Mouse (Mus musculus) adipocyte (in vitro differentiated cells): ENCODE data around the gene Rpl29.

Experiments
- DNase-seq: peaks from one replicate; pipeline ENCODE4 v3.0.0-alpha.2; 2016; ENCODE audit warnings: low spot score

The Rpl29 gene

DNA sequence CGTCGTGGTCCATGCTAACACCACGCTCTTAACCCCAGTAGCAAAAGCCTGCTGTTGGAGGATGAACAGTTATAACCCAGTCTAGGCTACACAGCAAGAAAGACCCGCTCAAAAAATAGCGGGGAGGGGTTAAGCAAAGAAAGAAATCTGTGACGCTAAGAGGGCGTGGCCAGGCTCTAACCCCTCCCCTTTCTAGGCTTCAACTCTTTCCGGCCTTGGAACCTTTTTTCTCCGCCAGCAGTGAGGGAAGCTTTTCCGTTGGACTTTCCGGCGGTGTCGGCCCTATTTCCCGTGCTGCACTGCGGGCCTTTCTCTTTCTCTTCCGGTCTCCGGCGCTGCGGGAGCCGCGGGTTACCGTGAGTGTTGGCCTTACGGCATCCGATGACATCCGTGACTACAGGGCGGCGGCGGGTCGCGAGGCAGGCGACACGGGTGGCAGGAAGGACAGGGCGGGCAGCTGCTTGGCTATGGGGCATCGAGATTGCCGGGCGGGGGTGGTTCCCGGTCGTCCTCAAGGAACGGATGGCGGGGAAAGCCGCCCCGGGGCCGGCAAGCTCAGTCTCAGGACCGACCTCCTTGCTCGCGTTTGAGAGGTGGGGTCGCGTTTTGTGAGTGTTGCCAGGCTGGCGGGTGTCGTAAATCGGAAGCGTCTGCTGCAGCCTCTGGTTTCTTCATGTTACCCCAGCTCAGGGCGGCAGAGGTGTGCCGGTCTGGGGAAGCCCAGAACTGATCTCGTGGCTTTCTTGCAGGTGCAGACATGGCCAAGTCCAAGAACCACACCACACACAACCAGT, at the start of gene Rpl29:
TSS of gene Rpl29 (plus strand) at position 234 of the 794 bp plus-strand sequence.
- DNase-seq, result peak; percentile 97

DNA sequence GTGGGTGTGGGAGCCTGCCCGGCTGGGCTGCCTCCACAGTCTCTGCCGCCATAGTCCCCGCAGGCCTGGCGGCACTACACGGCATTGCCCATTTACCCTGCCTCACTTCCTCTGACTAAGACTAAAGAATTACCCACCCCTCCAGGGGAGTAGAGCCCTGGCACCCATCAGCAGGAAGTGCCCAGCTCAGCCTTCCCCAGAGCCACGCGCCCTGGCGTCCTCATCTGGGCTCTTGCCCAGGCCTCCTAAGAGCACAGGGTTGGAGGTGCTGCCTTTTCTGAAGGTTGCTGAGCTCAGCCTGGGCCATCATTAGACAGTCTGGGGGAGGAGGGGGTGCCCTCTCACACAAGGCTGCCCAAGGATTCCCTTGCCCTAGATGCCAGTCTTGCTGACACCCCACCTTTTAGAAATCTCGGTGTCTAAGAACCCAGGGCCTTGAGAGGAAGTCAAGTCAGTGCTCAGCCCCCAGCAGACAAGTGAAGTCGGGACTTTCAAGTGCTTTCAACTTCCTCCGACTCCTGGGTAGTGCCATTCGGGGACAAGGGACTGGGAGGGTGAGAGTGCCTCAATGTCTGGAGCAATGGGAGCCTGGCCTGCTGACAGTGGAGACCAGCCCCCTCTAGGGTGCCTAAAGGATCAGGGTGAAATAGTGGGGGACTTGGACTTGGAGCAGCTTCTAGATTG, 42.9 kb upstream of the Rpl29 start:
- no peak for DNase-seq

DNA sequence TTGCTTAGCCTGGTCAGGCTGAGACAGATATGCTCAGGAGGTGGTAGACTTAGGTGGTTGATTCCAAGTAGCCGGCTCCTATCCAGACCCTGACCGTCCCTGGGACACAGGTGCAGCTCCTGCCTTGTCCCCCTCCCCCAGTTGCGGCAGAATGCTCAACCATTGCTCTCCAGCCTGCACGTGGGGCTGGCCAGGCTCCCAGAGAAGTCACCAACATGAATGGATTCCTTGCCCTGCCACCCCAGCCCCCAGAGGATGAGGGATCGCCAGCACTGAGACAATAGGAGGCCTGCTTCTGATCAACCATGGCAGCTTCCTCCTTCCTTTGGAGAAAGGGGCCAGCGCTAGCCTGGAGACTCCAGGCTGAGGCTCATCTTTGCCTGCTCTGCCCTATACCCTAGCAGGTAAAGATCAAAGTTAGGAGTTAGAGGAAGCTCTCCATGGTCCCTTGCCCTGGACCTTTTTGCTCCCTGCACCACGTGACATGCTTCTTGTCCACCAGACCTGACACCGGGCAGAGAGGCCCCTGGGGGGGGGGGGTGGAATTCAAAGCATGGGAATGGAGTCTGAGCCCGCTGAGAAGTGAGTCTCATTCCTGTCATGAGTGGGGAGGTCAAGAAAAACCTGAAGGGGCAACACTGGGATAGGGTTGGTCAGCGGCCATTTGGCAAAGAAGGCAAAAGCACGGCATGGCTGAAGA, 36.3 kb upstream of the Rpl29 start:
- DNase-seq, result no peak

DNA sequence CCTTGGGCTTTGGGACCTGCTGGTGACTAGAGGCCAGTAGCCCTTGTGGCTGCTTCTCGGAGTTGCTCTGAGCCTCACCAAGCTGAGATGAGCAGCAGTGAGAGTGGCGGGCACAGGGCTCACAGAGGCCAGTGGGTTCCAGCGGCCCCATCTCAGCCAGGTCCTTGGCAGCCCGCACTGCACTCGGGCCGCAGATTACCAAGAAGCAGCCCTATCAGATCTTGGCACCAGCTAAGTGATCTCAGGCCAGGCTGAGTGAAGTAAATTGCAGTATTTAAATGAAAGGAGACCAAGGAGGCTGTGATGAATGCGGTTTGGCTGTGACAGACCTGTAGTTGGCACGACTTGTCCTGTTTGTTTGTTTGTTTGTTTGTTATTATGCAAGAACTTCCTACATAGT, 35.7 kb upstream of the Rpl29 start:
- no peak for DNase-seq

DNA sequence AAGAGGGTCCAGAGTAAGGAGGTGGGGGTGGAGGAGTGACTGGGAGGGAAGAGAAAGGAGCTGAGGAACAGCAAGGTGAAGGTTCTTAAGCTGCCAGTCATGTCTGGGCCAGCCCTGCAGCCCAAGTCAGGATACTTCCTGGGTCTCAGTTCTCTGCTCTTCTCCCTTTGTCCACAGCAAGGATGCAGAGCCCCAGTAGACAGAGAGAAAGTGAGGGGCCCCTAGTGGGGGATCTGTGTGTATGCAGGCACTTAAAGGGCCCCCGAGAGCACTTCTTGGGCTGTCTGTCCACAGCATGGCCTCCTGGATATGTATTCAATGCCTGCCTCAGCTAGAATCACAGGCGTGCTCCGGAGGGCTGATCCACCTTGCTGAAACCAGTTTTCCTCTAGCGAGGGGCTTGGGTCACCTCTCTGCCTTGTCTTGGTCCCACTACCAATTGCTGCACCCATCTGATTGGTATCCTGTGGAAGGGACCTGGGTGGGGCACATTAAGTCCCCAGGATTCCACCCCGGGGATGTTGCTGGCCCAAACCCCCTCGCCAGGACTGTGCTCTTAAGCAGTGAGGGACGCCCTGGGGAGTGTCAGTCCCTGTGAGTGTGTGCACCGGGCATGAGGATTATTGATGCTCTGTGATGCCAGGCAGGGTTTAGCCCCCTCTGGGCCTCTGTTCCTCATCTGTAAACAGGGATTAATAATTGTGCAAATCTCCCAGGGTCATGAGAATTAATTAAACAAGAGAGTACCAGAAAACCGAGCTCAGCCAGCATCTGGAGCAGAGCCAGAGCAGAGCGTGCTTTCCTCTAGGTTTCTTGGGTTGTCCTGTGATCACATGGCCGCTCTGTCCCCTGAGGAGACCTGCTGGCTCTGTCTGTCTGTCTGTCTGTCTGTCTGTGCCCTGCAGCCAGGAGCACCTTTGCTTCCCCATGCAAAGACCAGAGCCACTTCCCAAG, 34.3 kb upstream of the Rpl29 start:
- no peak for DNase-seq

DNA sequence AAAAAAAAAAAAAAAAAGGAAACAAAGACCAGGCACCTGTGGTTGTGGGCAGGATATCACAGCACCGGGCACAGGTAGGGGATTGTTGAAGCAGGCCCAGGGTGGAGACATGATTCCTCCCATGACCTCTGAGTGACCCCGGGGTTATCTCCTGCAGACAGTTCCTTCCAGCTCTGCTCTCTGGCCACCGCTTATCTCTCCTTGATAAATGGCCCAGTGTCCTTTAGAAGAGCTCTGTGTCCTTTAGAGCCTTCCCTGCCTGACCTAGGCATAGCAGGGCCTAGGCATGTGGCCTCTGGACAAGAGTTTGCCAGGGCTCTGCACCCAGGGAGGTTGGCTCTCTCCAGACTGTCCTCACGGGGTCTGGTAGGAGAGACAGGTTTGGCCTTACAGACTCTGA, 31.5 kb upstream of the Rpl29 start:
- DNase-seq, result no peak

DNA sequence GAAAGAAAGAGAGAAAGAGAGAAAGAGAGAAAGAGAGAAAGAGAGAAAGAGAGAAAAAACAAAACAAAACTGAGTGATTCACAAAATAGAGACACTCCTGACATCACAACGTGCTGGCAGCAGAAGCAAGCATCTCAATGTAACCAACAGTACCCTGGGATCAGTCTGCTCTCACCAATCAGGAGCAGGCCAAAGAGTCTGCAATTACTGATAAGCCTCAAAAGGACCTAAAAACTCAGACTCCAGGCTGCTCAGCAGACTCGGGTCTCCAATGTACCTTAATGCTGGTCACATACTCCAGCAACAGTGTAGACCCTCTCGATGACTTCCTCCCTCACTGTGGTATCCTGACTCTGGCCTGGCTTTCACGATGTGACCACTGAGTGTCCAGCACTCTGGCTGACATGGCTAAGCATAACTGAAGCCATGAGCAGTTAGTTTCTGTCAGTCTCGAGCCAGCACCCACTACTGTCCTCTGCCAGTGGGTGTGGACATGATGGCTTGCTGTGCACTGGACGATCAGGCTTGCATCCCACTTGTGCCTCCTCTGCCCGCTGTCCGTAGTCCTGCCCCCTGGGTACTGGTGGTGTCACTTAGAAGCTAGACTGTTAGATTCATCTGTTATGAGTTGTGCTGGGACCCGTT, 30.5 kb upstream of the Rpl29 start:
- no peak for DNase-seq

DNA sequence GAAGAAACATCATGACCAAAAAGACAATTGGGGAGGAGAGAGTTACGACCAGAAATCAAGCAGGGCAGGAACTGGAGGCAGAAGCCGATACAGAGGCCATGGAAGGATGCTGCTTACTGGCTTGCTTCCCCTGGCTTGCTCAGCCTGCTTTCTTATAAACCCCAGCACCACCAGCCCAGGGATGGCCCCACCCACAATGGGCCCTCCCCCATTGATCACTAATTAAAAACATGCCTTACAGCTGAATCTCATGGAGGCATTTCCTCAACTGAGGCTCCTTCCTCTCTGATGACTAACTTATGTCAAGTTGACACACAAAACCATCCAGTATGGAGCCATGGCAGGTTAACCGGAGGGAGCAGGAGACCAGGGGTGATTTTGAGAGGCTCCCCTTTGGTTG, 29.4 kb upstream of the Rpl29 start:
- no peak for DNase-seq

DNA sequence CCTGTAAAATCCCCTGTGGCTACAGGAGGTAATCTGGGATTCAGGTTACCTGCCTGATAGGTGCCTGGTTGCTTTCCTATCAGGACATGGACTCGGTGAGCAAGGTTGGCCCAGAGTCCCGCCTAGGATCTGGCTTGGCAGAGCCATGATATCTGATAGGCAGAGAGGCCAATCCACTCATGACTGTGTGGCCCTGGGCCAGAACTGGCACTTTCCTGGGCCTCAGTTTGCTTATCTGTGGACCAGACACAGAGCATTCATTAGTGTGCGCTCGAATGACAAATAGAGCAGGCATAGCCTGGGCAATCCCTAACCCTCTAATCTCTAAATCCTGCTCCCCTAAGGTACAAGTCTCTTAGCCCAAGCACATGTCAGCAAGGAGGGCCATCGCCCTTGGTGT, 27.1 kb upstream of the Rpl29 start:
- no peak for DNase-seq

DNA sequence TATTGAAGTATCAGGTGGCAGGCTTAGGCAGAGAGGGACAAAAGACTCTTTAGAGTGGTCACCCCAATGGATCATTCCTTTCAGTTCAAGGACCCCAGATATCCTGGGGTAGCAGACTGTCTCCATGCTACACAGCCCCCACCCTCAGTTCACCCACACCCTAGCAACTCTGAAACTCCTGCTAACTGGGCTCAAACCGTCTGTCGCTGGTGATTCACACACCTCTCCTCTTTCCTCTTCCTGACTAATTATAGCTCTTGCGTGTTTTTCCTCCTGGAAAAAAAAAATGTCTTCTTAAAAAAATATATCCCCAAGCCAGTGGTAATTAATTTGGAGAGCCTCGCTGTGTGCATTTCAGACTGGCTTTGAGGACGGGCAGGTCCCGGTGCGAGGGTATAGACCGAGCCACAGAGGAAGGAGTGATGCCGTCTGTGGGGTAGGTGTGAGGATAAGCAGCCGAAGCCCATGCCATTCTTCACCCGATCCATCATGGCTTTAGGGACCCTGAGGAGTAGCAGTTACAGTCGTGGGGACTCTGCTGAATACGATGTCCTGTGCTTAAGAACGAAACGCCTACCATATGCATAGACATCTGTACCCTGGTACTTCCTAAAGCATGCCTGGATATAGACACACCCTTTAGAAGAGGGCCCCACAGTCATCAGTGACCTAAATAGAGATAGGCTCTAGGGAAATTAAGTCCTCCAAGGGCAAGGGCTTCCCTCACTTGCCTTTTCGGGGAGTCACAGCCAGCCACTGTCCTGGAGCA, 26.5 kb upstream of the Rpl29 start:
- no peak for DNase-seq

DNA sequence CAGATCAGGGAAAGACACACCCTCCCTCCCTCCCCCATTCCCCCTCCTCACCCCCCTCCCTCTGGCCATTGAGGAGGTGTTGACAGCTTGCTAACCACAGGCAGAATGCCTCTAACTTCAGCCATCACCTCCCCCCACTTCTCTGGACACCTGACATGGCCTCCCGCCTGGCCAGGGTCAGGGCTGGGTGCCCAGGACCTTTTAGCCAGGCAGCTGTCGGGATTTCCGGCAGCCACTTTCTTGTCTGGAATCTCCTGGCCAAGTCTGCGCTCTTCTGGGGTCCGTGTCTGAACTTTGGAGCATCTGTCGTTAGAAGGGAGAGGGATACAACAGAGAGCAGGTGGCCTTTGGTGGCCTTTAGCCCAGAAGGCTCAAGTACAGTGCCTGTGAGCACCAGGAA, 24.0 kb upstream of the Rpl29 start:
- peak; percentile 39 for DNase-seq

DNA sequence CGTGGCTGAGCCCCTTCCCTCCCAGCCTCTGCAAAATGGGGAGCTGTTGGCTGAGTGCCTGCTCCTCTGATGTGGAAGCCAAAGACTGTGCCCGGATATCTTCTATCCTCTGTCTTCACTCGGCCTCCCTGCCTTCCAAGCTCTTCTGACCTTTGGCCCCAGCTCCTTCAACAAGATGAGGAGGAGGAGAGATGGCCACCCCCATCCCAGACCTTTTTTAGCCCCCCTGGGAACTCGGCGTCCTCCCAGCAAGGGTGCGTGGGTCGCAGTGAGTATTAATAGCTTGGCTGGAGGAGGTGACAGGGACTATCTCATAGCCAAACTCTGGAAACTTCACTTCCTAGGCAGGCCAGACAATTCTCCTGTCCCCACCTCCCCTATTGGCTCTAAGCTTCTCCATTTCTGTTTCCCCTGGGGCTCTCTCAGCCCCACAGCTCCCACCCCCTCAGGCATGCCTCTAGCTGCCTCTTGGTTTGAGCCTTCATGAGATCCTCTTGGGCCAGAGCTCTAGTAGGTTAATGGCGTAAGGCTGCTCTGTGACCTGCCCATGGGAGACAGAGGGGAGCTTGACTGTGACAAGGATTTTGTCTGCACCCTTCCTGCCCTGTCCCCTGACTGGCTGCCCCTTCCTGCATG, 22.7 kb upstream of the Rpl29 start:
- DNase-seq, result no peak

DNA sequence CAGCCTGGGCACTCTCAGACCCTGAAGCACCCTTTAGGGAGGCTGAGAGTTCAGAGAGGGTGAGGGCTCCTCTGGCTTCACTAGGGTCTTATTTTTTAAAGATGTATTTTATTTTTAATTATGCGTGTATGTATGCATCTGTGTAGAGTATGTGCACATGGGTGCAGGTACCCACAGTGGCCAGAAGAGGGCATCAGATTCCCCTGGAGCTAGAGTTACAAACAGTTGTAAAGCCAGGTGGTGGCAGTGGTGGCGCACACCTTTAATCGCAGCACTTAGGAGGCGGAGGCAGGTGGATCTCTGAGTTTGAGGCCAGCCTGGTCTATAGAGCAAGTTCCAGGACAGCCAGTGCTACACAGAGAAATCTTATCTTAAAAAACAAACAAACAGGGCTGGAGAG, 20.2 kb upstream of the Rpl29 start:
- DNase-seq, result no peak

DNA sequence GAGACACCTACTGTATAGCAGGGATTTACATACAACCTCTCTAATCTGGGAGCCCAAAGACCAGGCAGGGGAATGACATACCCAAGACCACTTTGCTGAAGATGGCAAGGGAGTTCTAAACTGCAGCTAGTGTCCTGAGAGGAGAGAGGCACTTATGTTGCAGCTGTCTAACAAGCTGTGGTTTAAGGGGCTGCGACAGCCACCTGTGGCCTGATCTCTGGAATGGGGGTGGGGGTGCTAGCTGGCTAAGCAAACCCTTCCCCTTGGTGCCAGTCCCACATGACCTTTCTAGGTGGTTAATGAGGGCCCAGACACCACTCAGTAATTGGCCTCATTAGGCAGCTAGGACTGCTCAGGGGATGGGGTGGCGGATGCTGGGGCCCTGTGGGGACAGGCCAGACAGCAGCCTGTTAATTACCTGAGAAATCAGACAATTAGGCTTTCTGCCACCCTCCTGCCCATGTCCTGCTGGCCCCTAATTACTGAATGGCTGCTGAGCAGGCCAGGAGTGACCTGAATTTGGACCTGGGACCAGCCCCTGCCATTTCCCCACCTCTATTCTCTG, 19.1 kb upstream of the Rpl29 start:
- DNase-seq, result no peak

DNA sequence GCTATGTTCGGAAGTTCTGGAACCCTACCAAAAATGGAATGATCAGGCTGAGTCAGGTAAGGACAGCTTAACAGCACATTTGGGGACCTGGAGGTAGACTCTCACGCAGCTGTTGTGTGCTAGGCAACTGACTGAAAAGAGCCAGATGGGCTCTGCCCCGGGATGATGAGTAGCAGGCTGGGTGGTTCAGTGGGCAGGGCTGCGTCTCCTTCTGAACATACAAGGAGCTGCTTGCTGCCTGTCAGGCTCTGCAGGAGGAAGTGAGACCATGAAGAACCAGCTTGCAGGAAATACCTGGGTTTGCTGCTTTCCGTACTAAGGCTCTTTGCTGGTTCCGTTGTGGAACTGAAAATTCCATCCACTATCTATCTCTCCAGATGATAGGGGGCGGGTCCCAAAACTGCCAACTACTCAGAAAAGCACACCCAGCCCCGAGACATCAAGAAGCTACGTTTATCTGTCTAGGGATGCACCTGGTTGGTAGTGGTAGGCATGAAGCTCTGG, 18.1 kb upstream of the Rpl29 start:
- no peak for DNase-seq

DNA sequence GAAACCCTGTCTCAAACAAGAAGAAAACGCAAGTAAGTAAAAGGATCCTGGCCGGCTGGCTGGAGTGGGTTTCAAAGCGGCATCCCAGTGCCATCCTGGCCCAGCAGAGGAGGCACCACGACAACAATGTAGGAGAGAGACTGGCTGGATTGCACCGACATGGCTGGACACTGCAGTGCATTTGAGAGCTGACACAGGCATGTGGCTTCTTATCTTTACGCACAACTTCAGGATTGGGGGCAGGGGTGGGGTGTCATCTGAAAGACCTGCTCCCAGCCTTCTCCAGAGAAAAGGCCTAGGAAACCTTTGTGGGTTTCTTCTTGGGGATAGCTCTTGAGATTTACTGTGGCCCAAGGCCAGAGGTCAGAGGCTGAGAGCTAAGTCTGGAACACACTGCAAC, 17.5 kb upstream of the Rpl29 start:
- DNase-seq, result no peak

DNA sequence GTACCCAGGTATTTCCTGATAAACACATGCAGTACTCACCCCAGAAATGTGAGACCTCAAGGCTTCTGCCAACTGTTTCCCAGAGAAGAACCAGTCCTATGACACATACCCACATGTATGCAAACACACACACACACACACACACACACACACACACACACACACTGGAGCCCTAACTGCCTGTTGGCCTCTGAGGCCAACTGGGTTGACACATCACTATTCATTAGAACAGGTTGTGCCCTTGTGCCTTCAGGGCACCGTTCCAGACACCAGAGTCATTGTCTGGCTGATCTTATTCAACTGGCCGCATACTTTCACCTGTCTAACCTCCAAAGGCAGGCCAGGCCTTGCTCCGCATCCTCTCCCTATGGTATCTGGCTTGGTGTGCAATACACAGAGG, 17.0 kb upstream of the Rpl29 start:
- no peak for DNase-seq

DNA sequence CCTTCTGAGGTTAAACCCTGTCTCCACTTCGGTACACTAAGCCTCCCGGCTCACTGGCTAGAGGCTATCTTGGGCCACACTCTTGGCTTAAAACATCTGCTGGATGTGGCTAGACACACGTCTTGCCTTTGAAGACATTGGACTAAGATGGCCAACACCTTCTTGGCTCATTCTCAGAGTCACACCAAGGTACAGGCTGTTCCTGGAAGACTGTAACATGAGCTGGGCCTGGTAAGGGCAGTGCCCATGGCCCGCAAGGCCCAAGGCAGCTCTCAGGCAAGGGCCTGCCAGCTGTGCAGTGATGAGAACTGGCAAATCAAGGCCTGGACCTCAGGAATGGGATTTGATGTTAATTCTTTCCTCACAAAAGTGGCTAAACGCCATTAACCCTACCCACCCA, 15.6 kb upstream of the Rpl29 start:
- no peak for DNase-seq

DNA sequence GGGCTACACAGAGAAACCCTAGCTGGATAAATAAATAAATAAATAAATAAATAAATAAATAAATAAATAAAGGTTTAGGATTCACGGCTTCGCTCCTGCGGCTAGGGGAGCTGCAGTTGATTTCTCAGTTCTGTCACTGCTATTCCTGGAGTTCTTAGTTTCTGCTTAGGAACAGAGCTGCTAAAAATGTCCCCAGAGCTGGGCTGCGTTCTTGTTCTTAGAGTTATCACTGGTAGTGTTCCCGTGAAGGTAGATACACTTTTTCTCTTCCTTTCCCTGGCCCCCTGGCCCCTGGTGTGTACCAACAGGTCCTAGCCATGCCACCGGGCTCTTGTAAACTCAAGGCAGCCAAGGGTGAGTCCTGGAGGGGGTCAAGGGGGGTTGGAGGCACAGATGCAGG, 12.4 kb upstream of the Rpl29 start:
- no peak for DNase-seq
